Mouse (Mus musculus) midbrain, embryonic 13.5 days (tissue): Measurements from ENCODE around the gene Cpn1. TPM values are rescaled to one million over a fixed set of nuclear protein-coding genes. Genes with fewer than 3 reads are reported as not detected.

Source experiments
- ATAC-seq: fragments of 200-750 bp; cut with Nextera tagmentation; 2 replicates; pipeline ENCODE4 v1.8.0; 2017; ENCODE audit warnings: mild to moderate bottlenecking, moderate TSS enrichment, moderate library complexity
- H3K27ac ChIP-seq: fragments of 300-500 bp; sonication (generic); 2 replicates; pipeline ENCODE4 v1.5.1; 2015; ENCODE audit warnings: inconsistent platforms, mild to moderate bottlenecking, moderate library complexity
- H3K27me3 ChIP-seq: fragments of 300-500 bp; sonication (generic); 2 replicates; pipeline ENCODE4 v1.6.1; 2015; ENCODE audit warnings: mild to moderate bottlenecking, inconsistent platforms
- H3K36me3 ChIP-seq: fragments of 300-500 bp; sonication (generic); 2 replicates; pipeline ENCODE4 v1.6.1; 2015; ENCODE audit warnings: mild to moderate bottlenecking, inconsistent platforms
- H3K4me1 ChIP-seq: fragments of 300-500 bp; sonication (generic); replicated peaks from 2 replicates; pipeline ENCODE4 v1.6.1; 2015; ENCODE audit warnings: inconsistent platforms
- H3K4me2 ChIP-seq: fragments of 300-500 bp; sonication (generic); replicated peaks from 2 replicates; pipeline ENCODE4 v1.6.1; 2015; ENCODE audit warnings: moderate library complexity, mild to moderate bottlenecking, inconsistent platforms
- H3K4me3 ChIP-seq: fragments of 300-500 bp; sonication (generic); replicated peaks from 2 replicates; pipeline ENCODE4 v1.5.1; 2015; ENCODE audit warnings: mild to moderate bottlenecking, inconsistent platforms
- H3K9ac ChIP-seq: fragments of 300-500 bp; sonication (generic); replicated peaks from 2 replicates; pipeline ENCODE4 v1.6.1; 2015; ENCODE audit warnings: mild to moderate bottlenecking, inconsistent platforms
- H3K9me3 ChIP-seq: fragments of 300-500 bp; sonication (generic); 2 replicates; pipeline ENCODE4 v1.6.1; 2016; ENCODE audit warnings: mild to moderate bottlenecking, inconsistent platforms
- WGBS: fragments of 180-500 bp; shearing (Covaris S2); methylation state at CpG from one replicate; pipeline ENCODE4 v1.1.7; 2015; 5-methylcytosine and 5-hydroxymethylcytosine counted together
- polyA plus RNA-seq: library from polyadenylated mRNA; unstranded; fragments of >200 nt; fragmentation: Nextera tagmentation; extraction: Ambion mirVana; gene quantifications from 2 replicates; pipeline ENCODE4 v1.2.1, GENCODE M21; 2015

The Cpn1 gene
- polyA plus RNA-seq, 1 experiment from 2014 or later = 0.16 TPM

DNA sequence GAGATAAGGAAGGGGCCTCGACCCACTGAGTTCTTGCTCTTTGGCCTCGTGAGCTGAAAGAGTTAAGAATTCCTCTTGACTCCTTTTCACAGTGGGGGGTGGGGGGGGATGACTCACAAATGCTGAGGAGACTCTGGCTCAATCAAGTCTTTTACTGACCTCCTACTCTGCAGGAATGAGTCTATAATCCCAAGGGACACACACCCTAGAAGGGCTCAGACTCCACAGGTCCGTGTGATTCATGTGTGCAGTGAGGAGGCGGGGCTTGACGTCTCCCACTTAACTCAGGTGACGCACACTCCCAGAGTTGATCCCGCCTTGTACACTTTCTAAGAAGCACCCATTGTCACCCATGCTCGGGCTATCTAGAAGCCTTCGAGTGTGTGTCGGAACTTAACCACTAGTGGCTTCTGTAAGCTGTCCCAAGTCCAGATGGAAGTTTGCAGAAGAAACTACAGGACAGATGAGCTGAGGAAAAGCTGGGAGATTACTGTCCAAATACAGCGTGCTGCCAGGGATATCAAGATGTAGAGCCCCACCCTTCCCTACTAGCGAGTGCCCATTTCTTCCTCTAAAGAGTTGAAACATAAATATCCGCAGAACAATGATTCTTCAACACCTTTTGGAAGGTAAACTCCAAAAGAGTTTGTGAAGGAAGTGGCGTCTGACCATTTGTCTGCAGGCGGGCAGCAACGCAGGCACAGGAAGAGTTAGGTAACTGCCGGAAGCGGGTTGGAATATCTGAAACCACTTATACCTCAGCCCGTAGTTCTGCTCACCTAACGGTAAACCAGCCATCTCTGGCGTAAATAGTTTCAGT is 69.6 kb downstream of the Cpn1 start:
- Histone ChIP-seq H3K4me2 (no peak overlapping the region), H3K36me3 (no peaks in the 10 kb centered on the region), H3K9me3 (no peaks in the 10 kb centered on the region), H3K27me3 (peaks cover 13% of the 10 kb centered on the region), H3K4me3 (no peak overlapping the region), H3K4me1 (peaks cover 8% of the 10 kb centered on the region), H3K27ac (no peak overlapping the region), H3K9ac (no peak overlapping the region)
- ATAC-seq = no peak
- 72% methylated on average over 21 of the region's 21 CpGs for WGBS

DNA sequence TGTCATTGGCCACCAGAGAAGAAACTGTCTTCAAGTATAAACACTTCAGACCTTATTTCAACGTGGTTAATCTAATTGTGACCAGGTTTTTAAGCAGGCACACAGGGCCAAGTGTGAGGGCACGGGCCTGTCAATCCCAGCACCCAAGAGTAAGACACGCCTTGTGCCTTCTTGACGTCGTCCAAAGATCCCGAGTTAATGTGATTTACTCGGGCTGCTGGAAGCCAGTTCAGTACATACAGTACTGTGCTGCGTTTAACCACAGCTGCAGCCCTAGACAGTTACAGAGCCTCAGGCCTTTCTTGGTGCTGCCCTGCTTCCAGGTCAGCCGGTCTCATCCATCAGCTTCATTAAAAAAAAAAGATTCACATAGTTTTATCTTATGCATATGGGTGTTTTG is 70.9 kb downstream of the Cpn1 start:
- Histone ChIP-seq H3K9ac (no peak overlapping the region), H3K4me3 (no peak overlapping the region), H3K9me3 (no peaks in the 10 kb centered on the region), H3K27ac (no peak overlapping the region), H3K4me2 (no peak overlapping the region), H3K4me1 (peaks cover 2% of the 10 kb centered on the region; the same call in 1 of the 2 replicates), H3K36me3 (peaks cover 5% of the 10 kb centered on the region; the same call in 1 of the 2 replicates), H3K27me3 (0 out of 2 replicates have a peak, but pooled peaks cover under 1% of the 10 kb centered on the region)
- WGBS = 76% methylated on average over 9 of the region's 9 CpGs
- no peak for ATAC-seq

GRCm38 (mm10) chr19:43914986-43915385 is 71.4 kb downstream of the Cpn1 start:
- 94% methylated on average over 9 of the region's 9 CpGs for WGBS
- no peak for ATAC-seq

DNA sequence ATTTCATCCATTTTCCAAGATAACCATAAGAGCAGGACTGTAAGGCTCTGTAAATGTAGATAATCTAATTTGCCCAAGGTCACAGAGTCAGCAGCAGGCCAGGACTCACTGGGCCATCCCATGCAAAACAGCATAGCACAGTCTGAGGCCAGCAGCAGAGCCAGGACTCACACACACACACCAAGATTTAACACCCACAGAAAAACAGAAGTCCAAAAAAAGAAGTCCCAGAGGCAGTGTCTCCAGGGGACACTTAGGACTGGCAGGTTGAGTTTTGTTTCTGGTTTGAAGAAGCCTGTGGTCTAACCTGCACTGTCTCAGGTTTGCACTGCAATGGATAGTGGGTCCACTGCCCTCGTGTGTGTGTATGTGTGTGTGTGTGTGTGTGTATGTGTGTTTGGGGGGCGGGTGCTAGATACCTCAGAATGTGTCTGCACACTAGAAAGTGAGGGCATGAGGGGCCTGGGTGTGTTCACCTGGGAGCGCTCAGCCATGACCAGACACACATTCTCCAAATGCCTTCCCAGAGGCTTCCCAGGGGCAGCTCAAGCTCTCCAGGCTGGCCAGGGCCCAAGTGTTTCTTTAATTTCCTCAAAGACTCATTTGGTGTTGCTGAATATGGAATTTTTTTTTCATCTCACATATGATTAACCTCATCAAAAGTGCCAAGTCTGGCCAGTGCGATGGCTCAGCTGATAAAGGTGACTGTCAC is 73.4 kb downstream of the Cpn1 start:
- ATAC-seq = no peak
- WGBS = 92% methylated on average over 4 of the region's 4 CpGs
- H3K27me3 ChIP-seq = no peaks in the 10 kb centered on the region

More at GRCm38 (mm10) chr19:43914986-43915385, 71.4 kb downstream of the Cpn1 start:
- no peak overlapping the region for H3K9ac ChIP-seq
- no peak overlapping the region for H3K27ac ChIP-seq
- no peaks in the 10 kb centered on the region for H3K9me3 ChIP-seq
- H3K4me3 ChIP-seq = no peak overlapping the region
- H3K4me1 ChIP-seq = no peaks in the 10 kb centered on the region
- H3K36me3 ChIP-seq = peaks cover 5% of the 10 kb centered on the region; the same call in 1 of the 2 replicates
- no peak overlapping the region for H3K4me2 ChIP-seq
- H3K27me3 ChIP-seq = no peaks in the 10 kb centered on the region

DNA sequence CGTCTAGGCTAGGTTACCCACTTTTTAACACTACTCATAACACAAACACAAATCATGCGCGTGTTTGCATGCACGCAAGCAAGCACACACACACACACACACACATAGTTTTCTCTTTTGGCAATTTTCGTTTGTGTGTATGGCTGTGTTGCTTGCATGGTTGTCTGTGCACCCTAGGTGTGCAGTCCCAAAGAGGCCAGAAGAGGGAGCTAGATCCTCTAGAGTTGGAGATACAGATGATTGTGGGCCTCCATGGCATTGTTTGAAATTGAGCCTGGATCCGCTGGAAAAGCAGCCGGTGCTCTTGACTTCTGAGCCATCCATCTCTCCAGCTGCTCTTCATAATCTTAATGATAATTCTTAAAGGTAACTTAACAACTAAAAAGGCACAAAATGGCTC is 79.9 kb downstream of the Cpn1 start:
- Histone ChIP-seq H3K4me2 (no peak overlapping the region), H3K27ac (no peak overlapping the region), H3K36me3 (peaks cover 21% of the 10 kb centered on the region), H3K9ac (no peak overlapping the region), H3K4me3 (no peak overlapping the region), H3K4me1 (no peaks in the 10 kb centered on the region; the same call in 1 of the 2 replicates), H3K9me3 (no peaks in the 10 kb centered on the region), H3K27me3 (no peaks in the 10 kb centered on the region)
- no peak for ATAC-seq
- 90% methylated on average over 7 of the region's 7 CpGs for WGBS

More for the DNA sequence above, 73.4 kb downstream of the Cpn1 start:
- Histone ChIP-seq H3K27ac (no peak overlapping the region), H3K4me1 (no peaks in the 10 kb centered on the region), H3K36me3 (peaks cover 10% of the 10 kb centered on the region; the same call in 1 of the 2 replicates), H3K4me2 (no peak overlapping the region), H3K9ac (no peak overlapping the region), H3K9me3 (no peaks in the 10 kb centered on the region), H3K4me3 (no peak overlapping the region)

Other genes with a start within 250 kb of the Cpn1 start
- 8.4 and 9.8 TPM in 2 replicates for gene Cutc, start 233.6 kb downstream of the Cpn1 start, polyA plus RNA-seq
- 12.0 and 12.7 TPM in 2 replicates for gene Cox15, start 233.6 kb downstream of the Cpn1 start, polyA plus RNA-seq
- 0.03 TPM in 2 replicates for gene Abcc2, start 204.4 kb downstream of the Cpn1 start, polyA plus RNA-seq
- gene Dnmbp, start 46.4 kb downstream of the Cpn1 start, polyA plus RNA-seq = 9.8 and 10.8 TPM in 2 replicates
- gene Cyp2c23, start 42.7 kb upstream of the Cpn1 start, polyA plus RNA-seq = 0.08 TPM in 1 of 2 replicates, not detected in the other
- gene Erlin1, start 83.2 kb upstream of the Cpn1 start, polyA plus RNA-seq = 19.5 and 20.1 TPM in 2 replicates
- 70.1 and 70.2 TPM in 2 replicates for gene Chuk, start 120.9 kb upstream of the Cpn1 start, polyA plus RNA-seq
- gene Cwf19l1, start 149.3 kb upstream of the Cpn1 start, polyA plus RNA-seq = 36.6 and 40.0 TPM in 2 replicates
- gene Bloc1s2, start 159.9 kb upstream of the Cpn1 start, polyA plus RNA-seq = 156 and 157 TPM in 2 replicates
- gene Pkd2l1, start 205.9 kb upstream of the Cpn1 start, polyA plus RNA-seq = 0.20 and 0.27 TPM in 2 replicates
- 2.0 and 3.4 TPM in 2 replicates for gene Scd3, start 216.7 kb upstream of the Cpn1 start, polyA plus RNA-seq